Mouse (Mus musculus) MEL (cell line): Measurements from ENCODE around the gene Dpm1. TPM values are rescaled to one million over a fixed set of nuclear protein-coding genes. Genes with fewer than 3 reads are reported as not detected.

Experiments
- DNase-seq: peaks from one replicate; pipeline ENCODE4 v3.0.0; 2011; ENCODE audit warnings: low read depth, low spot score
- H3K27ac ChIP-seq: 2 replicates; pipeline ENCODE4 v1.5.1; 2012; ENCODE audit warnings: low read depth, mild to moderate bottlenecking, control low read depth, low read length, moderate library complexity; ENCODE audit not compliant: control insufficient read depth
- H3K27me3 ChIP-seq, 2 experiments: fragments of 150-350 bp in 1 of 2; sonication (generic) in 1 of 2; 2 replicates each; pipeline ENCODE4 v1.6.1; 2012; ENCODE audit warnings: low read length in 2 of 2, mild to moderate bottlenecking in 2 of 2, improper control_type of control experiment in 1 of 2, moderate library complexity in 1 of 2; ENCODE audit not compliant: insufficient read depth in 2 of 2, control insufficient read depth in 1 of 2
- H3K36me3 ChIP-seq, 2 experiments: 2 replicates each; pipeline ENCODE4 v1.6.1; 2012 to 2014; ENCODE audit warnings: low read length in 2 of 2, improper control_type of control experiment in 1 of 2, inconsistent platforms in 1 of 2, mild to moderate bottlenecking in 1 of 2; ENCODE audit not compliant: insufficient read depth in 2 of 2, control insufficient read depth in 1 of 2
- H3K4me1 ChIP-seq, 2 experiments: fragments of 150-350 bp in 1 of 2; sonication (generic) in 1 of 2; 2 replicates each; pipeline ENCODE4 v1.6.1; 2012; ENCODE audit warnings: low read length in 2 of 2, improper control_type of control experiment in 1 of 2, mild to moderate bottlenecking in 1 of 2; ENCODE audit not compliant: insufficient read depth in 2 of 2, control insufficient read depth in 1 of 2
- H3K4me3 ChIP-seq, 2 experiments: fragments of 150-350 bp in 1 of 2; sonication (generic) in 1 of 2; 2 replicates each; pipeline ENCODE4 v1.5.1; 2012; ENCODE audit warnings: low read depth in 2 of 2, low read length in 2 of 2, mild to moderate bottlenecking in 2 of 2, moderate library complexity in 2 of 2, control low read depth in 1 of 2, improper control_type of control experiment in 1 of 2; ENCODE audit not compliant: control insufficient read depth in 1 of 2, insufficient read depth in 1 of 2
- H3K79me2 ChIP-seq: 2 replicates; pipeline ENCODE4 v1.6.1; 2012; ENCODE audit warnings: mild to moderate bottlenecking, low read length, moderate library complexity; ENCODE audit not compliant: control insufficient read depth, poor library complexity, insufficient read depth
- H3K9ac ChIP-seq: 2 replicates; pipeline ENCODE4 v1.6.1; 2012; ENCODE audit warnings: low read depth, mild to moderate bottlenecking, control low read depth, low read length, moderate library complexity; ENCODE audit not compliant: control insufficient read depth, poor library complexity, severe bottlenecking
- H3K9me3 ChIP-seq: fragments of 150-350 bp; sonication (generic); replicated peaks from 2 replicates; pipeline ENCODE4 v1.6.1; 2012; ENCODE audit warnings: mild to moderate bottlenecking, low read length, improper control_type of control experiment, moderate library complexity; ENCODE audit not compliant: insufficient read depth
- BHLHE40 ChIP-seq: IDR thresholded peaks from 2 replicates; pipeline ENCODE4 v1.6.1; 2012; ENCODE audit warnings: low read depth, mild to moderate bottlenecking, inconsistent platforms, low read length, improper control_type of control experiment, borderline replicate concordance
- CHD1 ChIP-seq: IDR thresholded peaks from 2 replicates; pipeline ENCODE4 v1.6.1; 2012; ENCODE audit warnings: low read depth, mild to moderate bottlenecking, inconsistent platforms, low read length, improper control_type of control experiment
- CHD2 ChIP-seq: IDR thresholded peaks from 2 replicates; pipeline ENCODE4 v1.6.1; 2011; ENCODE audit warnings: low read length, improper control_type of control experiment
- CTCF ChIP-seq, 3 experiments: IDR thresholded peaks in 2 of 3; conservative IDR thresholded peaks in 1 of 3; 2 replicates each; pipeline ENCODE4 v1.5.1; 2011 to 2012; ENCODE audit warnings: low read length in 3 of 3, low read depth in 2 of 3, mild to moderate bottlenecking in 2 of 3, improper control_type of control experiment in 1 of 3, inconsistent platforms in 1 of 3, mixed read lengths in 1 of 3, moderate library complexity in 1 of 3; ENCODE audit not compliant: control insufficient read depth in 1 of 3, insufficient read depth in 1 of 3, poor library complexity in 1 of 3, severe bottlenecking in 1 of 3
- E2F4 ChIP-seq: IDR thresholded peaks from 2 replicates; pipeline ENCODE4 v1.6.1; 2011; ENCODE audit warnings: low read depth, low read length, improper control_type of control experiment, borderline replicate concordance
- EP300 ChIP-seq, 2 experiments: IDR thresholded peaks; 2 replicates each; pipeline ENCODE4 v1.6.1; 2011; ENCODE audit warnings: improper control_type of control experiment in 2 of 2, low read length in 2 of 2, low read depth in 1 of 2, mild to moderate bottlenecking in 1 of 2
- GABPA ChIP-seq: IDR thresholded peaks from 2 replicates; pipeline ENCODE4 v1.6.1; 2012; ENCODE audit warnings: low read depth, mild to moderate bottlenecking, inconsistent platforms, low read length, improper control_type of control experiment, moderate library complexity
- GATA1 ChIP-seq: IDR thresholded peaks from 2 replicates; pipeline ENCODE4 v1.6.1; 2011; ENCODE audit warnings: low read depth, low read length, improper control_type of control experiment
- HCFC1 ChIP-seq: IDR thresholded peaks from 2 replicates; pipeline ENCODE4 v1.6.1; 2012; ENCODE audit warnings: low read depth, mild to moderate bottlenecking, inconsistent platforms, low read length, improper control_type of control experiment, moderate library complexity
- JUND ChIP-seq: IDR thresholded peaks from 2 replicates; pipeline ENCODE4 v1.6.1; 2011; ENCODE audit warnings: low read depth, mild to moderate bottlenecking, improper control_type of control experiment, low read length
- KAT2A ChIP-seq: conservative IDR thresholded peaks from 2 replicates; pipeline ENCODE4 v1.6.1; 2012; ENCODE audit warnings: low read depth, low read length, improper control_type of control experiment, inconsistent platforms
- MAFK ChIP-seq: IDR thresholded peaks from 2 replicates; pipeline ENCODE4 v1.6.1; 2011; ENCODE audit warnings: low read depth, mild to moderate bottlenecking, low read length, improper control_type of control experiment, borderline replicate concordance
- MAX ChIP-seq: IDR thresholded peaks from 2 replicates; pipeline ENCODE4 v1.6.1; 2011; ENCODE audit warnings: low read length, improper control_type of control experiment
- MAZ ChIP-seq: IDR thresholded peaks from 2 replicates; pipeline ENCODE4 v1.6.1; 2012; ENCODE audit warnings: low read depth, mild to moderate bottlenecking, inconsistent platforms, low read length, improper control_type of control experiment
- MXI1 ChIP-seq: IDR thresholded peaks from 2 replicates; pipeline ENCODE4 v1.6.1; 2011; ENCODE audit warnings: mild to moderate bottlenecking, low read depth, low read length, improper control_type of control experiment
- MYC ChIP-seq: IDR thresholded peaks from 2 replicates; pipeline ENCODE4 v1.6.1; 2011; ENCODE audit warnings: low read depth, mild to moderate bottlenecking, low read length, improper control_type of control experiment, moderate library complexity
- NELFE ChIP-seq: IDR thresholded peaks from 2 replicates; pipeline ENCODE4 v1.6.1; 2011; ENCODE audit warnings: low read depth, low read length, improper control_type of control experiment
- NRF1 ChIP-seq: IDR thresholded peaks from 2 replicates; pipeline ENCODE4 v1.6.1; 2014; ENCODE audit warnings: low read depth, mild to moderate bottlenecking, inconsistent platforms, low read length, improper control_type of control experiment, moderate library complexity; ENCODE audit not compliant: poor library complexity, insufficient read depth, severe bottlenecking
- POLR2AphosphoS2 ChIP-seq: IDR thresholded peaks from 2 replicates; pipeline ENCODE4 v1.6.1; 2011; ENCODE audit warnings: low read length, improper control_type of control experiment
- POLR2AphosphoS5 ChIP-seq: IDR thresholded peaks from 2 replicates; pipeline ENCODE4 v1.6.1; 2012; ENCODE audit warnings: low read depth, borderline replicate concordance, mild to moderate bottlenecking, inconsistent platforms, low read length, moderate library complexity, mixed read lengths
- RAD21 ChIP-seq: IDR thresholded peaks from 2 replicates; pipeline ENCODE4 v1.6.1; 2011; ENCODE audit warnings: mild to moderate bottlenecking, low read depth, low read length, improper control_type of control experiment
- RCOR1 ChIP-seq: IDR thresholded peaks from 2 replicates; pipeline ENCODE4 v1.6.1; 2012; ENCODE audit warnings: low read depth, mild to moderate bottlenecking, inconsistent platforms, low read length, improper control_type of control experiment
- SIN3A ChIP-seq: IDR thresholded peaks from 2 replicates; pipeline ENCODE4 v1.6.1; 2012; ENCODE audit warnings: low read length, improper control_type of control experiment, inconsistent platforms
- SMC3 ChIP-seq: IDR thresholded peaks from 2 replicates; pipeline ENCODE4 v1.6.1; 2011; ENCODE audit warnings: low read depth, low read length, improper control_type of control experiment
- TBP ChIP-seq: IDR thresholded peaks from 2 replicates; pipeline ENCODE4 v1.8.0; 2011; ENCODE audit warnings: low read depth, low read length, improper control_type of control experiment
- TCF12 ChIP-seq: IDR thresholded peaks from 2 replicates; pipeline ENCODE4 v1.6.1; 2014; ENCODE audit warnings: low read depth, mild to moderate bottlenecking, inconsistent platforms, low read length, improper control_type of control experiment, moderate library complexity
- USF2 ChIP-seq, 2 experiments: IDR thresholded peaks; 2 replicates each; pipeline ENCODE4 v1.6.1; 2011 to 2012; ENCODE audit warnings: improper control_type of control experiment in 2 of 2, low read length in 2 of 2, borderline replicate concordance in 1 of 2, inconsistent platforms in 1 of 2, low read depth in 1 of 2, mild to moderate bottlenecking in 1 of 2; ENCODE audit not compliant: insufficient read depth in 1 of 2
- ZKSCAN1 ChIP-seq: IDR thresholded peaks from 2 replicates; pipeline ENCODE4 v1.6.1; 2012; ENCODE audit warnings: low read depth, mild to moderate bottlenecking, inconsistent platforms, low read length, improper control_type of control experiment, moderate library complexity
- ZNF384 ChIP-seq: IDR thresholded peaks from 2 replicates; pipeline ENCODE4 v1.6.1; 2012; ENCODE audit warnings: low read depth, mild to moderate bottlenecking, inconsistent platforms, low read length, improper control_type of control experiment
- polyA plus RNA-seq, 2 experiments: library from polyadenylated mRNA; stranded (reverse) in 1 of 2; unstranded in 1 of 2; fragments of >175 nt in 1 of 2; fragments of >200 nt in 1 of 2; gene quantifications; 2 replicates each; pipeline versions ENCODE4 v1.2.1 to v1.2.4; 2012; ENCODE audit warnings: low replicate concordance in 2 of 2, low read depth in 1 of 2; ENCODE audit not compliant: insufficient read length in 2 of 2, insufficient read depth in 1 of 2, missing spikeins in 1 of 2
- total RNA-seq: library from RNA; depleted of rRNA; stranded (reverse); fragments of 300-350 nt; gene quantifications from 2 replicates; pipeline ENCODE4 v1.2.3, GENCODE M21; 2012

The Dpm1 gene
- total and polyA plus RNA-seq, 3 experiments: 49.0 to 564 (median 63.5) TPM

- Histone ChIP-seq H3K27ac (peak overlapping the region; percentile 65), H3K4me1 (peaks cover 6 to 25% of the 10 kb centered on the region in 2 experiments), H3K36me3 (peaks cover 34 to 42% of the 10 kb centered on the region in 2 experiments), H3K4me3 (peak overlapping the region; percentile 85 to 95), H3K27me3 (no peaks in the 10 kb centered on the region), H3K79me2 (peaks cover 51% of the 10 kb centered on the region), H3K9ac (peak overlapping the region; percentile 99), H3K9me3 (no peaks in the 10 kb centered on the region)
- DNase-seq: peak; percentile 36
- TF ChIP-seq SIN3A (peak; percentile 42; the same call in 1 of the 2 replicates), MXI1 (peak; percentile 23; the same call in 1 of the 2 replicates), ZNF384 (no peak), CTCF (IDR thresholded peaks at IDR 0.05 in 2 of 3, conservative IDR thresholded peaks at IDR 0.05 in 1 of 3; ENCODE audit: control insufficient read depth in 1 of 3, insufficient read depth in 1 of 3, low read depth in 2 of 3, low read length in 3 of 3, poor library complexity in 1 of 3, severe bottlenecking in 1 of 3) (no peak), CHD1 (no peak)
Measured at GRCm38 (mm10) chr2:168205681-168206631, 24.4 kb downstream of the Dpm1 start.

DNA sequence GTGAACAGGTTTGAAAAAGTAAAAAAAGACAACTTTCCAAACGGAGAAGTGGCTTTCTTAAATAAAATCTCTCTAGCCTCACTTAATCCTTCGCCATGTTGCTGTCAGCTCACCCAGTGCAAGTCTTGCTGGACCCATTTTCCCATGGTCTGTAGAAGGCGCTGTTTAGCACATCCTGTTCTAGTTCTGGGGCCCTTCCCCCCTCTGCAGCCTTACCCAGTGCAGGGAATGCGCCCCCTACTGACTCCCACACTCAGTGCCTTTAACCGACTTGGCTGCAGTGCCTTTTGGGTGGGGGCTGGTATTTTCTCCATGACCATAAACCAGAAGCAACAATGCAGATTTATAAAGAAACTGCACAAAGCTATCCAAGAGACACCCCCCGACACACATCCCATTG is 25.1 kb downstream of the Dpm1 start:
- H3K9me3 ChIP-seq: no peaks in the 10 kb centered on the region
- no peaks in the 10 kb centered on the region for H3K27me3 ChIP-seq
- H3K27ac ChIP-seq: peak overlapping the region; percentile 63
- H3K4me1 ChIP-seq: peaks cover 11 to 30% of the 10 kb centered on the region in 2 experiments
- H3K36me3 ChIP-seq: peaks cover 29 to 46% of the 10 kb centered on the region in 2 experiments
- peaks cover 55% of the 10 kb centered on the region for H3K79me2 ChIP-seq
- peak; percentile 94 for DNase-seq
- H3K9ac ChIP-seq: peak overlapping the region; percentile 99
- H3K4me3 ChIP-seq: peak overlapping the region; percentile 85 to 95
- TF ChIP-seq NELFE: peak; percentile 35; the same call in 1 of the 2 replicates
- 0 out of 2 replicates have a peak, but pooled peaks have one; percentile 28 for TF ChIP-seq GABPA
- peak; percentile 59; the same call in 1 of the 2 replicates for TF ChIP-seq JUND
- TF ChIP-seq EP300 (IDR thresholded peaks at IDR 0.05; ENCODE audit: low read depth in 1 of 2, low read length in 2 of 2): peak; percentile 42 to 67
- TF ChIP-seq ZKSCAN1: no peak
- TF ChIP-seq MYC: peak; percentile 67
- no peak for TF ChIP-seq NRF1
- no peak; the same call in 1 of the 2 replicates for TF ChIP-seq KAT2A
- TF ChIP-seq MXI1: peak; percentile 86
- peak; percentile 50 for TF ChIP-seq SMC3
- peak; percentile 19 for TF ChIP-seq RAD21
- TF ChIP-seq HCFC1: peak; percentile 77
- TF ChIP-seq MAZ: peak; percentile 97
- no peak for TF ChIP-seq GATA1
- TF ChIP-seq MAX: peak; percentile 59
- TF ChIP-seq MAFK: no peak
- peak; percentile 90 for TF ChIP-seq CHD2
- peak; percentile 44; the same call in 1 of the 2 replicates for TF ChIP-seq ZNF384
- no peak for TF ChIP-seq POLR2AphosphoS5
- peak; percentile 70 for TF ChIP-seq TCF12
- no peak for TF ChIP-seq E2F4
- TF ChIP-seq POLR2AphosphoS2: no peak
- peak; percentile 76 for TF ChIP-seq BHLHE40
- TF ChIP-seq USF2 (IDR thresholded peaks at IDR 0.05; ENCODE audit: borderline replicate concordance in 1 of 2, insufficient read depth in 1 of 2, low read depth in 1 of 2, low read length in 2 of 2): no peak; a peak in 1 of 4 replicates
- TF ChIP-seq TBP: peak; percentile 57
- TF ChIP-seq RCOR1: peak; percentile 68
